Comparison of ENCODE assay signal across 16 mouse cellular contexts in the genomic region with DNA sequence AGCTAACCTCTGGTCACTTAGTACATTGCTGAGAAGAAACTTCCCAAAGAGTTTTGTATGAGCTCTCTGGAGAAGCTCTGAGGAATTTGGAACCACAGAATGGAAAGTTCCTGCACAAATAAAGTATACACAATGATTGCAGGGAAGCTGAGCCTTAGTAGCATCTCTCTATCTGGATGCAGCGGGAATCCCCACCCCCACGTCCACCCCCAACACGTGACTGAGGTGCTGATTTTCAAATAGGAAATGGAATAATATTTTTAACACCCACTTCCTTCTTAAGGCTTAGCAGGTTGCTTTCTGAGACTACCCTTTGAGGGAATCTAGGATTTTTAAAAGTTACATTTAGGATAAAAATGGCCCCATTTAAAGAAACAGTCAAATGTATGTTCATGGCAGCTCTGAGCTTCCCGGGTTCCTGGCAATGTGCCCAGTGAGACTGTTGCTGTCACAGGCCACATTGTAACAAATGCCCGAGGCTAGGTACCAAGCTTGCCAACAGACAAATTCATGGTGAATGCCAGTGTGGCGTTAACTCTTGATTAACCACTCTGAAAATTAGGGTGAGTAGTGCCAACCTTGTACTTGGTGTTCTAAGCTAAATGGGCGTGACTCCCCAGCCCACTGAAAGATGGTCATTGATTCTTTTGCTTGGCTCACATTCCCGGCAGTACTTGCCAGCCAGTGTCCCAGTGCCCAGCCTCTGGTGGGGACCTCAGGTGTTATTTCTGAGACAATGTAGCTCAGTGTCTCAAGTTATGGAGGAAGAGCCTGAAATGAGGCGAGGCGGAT. TPM values are rescaled to one million over a fixed set of nuclear protein-coding genes. Genes with fewer than 3 reads are reported as not detected.
A peak's percentile ranks its signal among the peaks of the same experiment; 100 is the strongest.
DNase-seq lines count a peak whose midpoint lies in the region; ATAC-seq lines count a peak whose summit lies in the region.
"Had no signal": no experiment of that assay in that cellular context is flagged by ENCODE, and none has a peak within 500 bp of the region (broad histone marks: within the 10 kb centered on the region; RNA-seq: fewer than 3 reads in every experiment).

No protein-coding gene starts in this region.

- ATAC-seq in forebrain, embryonic 11.5 days (replicated peaks; ENCODE audit: low FRiP score) = no peak
- no peak for ATAC-seq in midbrain, embryonic 14.5 days (ENCODE audit: low FRiP score, low TSS enrichment)
- no peak for ATAC-seq in intestine, embryonic 15.5 days
- no peak for ATAC-seq in megakaryocyte, adult 5-6 weeks (ENCODE audit: poor library complexity, severe bottlenecking)
- ATAC-seq: activated CD4-positive, CD25-positive, alpha-beta regulatory T cell, adult 4 months; CD4-positive, CD25-positive, alpha-beta regulatory T cell, adult 4 months; midbrain, embryonic 13.5 days had no signal

- WGBS in forebrain, embryonic 11.5 days = 84% methylated on average over 10 of the region's 10 CpGs
- WGBS in forebrain, embryonic 10.5 days = 92% methylated on average over 10 of the region's 10 CpGs
- 71% methylated on average over 10 of the region's 10 CpGs for WGBS in midbrain, embryonic 14.5 days
- WGBS in midbrain, embryonic 10.5 days = 88% methylated on average over 10 of the region's 10 CpGs
- 75% methylated on average over 10 of the region's 10 CpGs for WGBS in intestine, embryonic 15.5 days

- DNase-seq in forebrain, embryonic 11.5 days (ENCODE audit: low spot score) = peak; percentile 41
- DNase-seq in forebrain, embryonic 10.5 days (ENCODE audit: extremely low spot score, low spot score) = no peak
- DNase-seq in midbrain, embryonic 14.5 days = peak; percentile 87
- DNase-seq in midbrain, embryonic 10.5 days (ENCODE audit: low spot score) = no peak
- DNase-seq in cerebellum, adult 9-10 months = peak; percentile 45
- DNase-seq in kidney, postnatal 36 days = peak; percentile 60 to 69
- DNase-seq: gastrocnemius, adult 2 months had no signal

- H3K9ac ChIP-seq in forebrain, embryonic 11.5 days (ENCODE audit: low read length) = no peak overlapping the region
- H3K9ac ChIP-seq in midbrain, embryonic 14.5 days (replicated peaks; ENCODE audit: low read length) = no peak overlapping the region
- no peak overlapping the region for H3K9ac ChIP-seq in intestine, embryonic 15.5 days
- H3K9ac ChIP-seq: limb, embryonic 15.5 days; midbrain, embryonic 13.5 days had no signal

- H3K4me3 ChIP-seq in forebrain, embryonic 11.5 days (ENCODE audit: low read depth, low read length) = no peak overlapping the region
- no peak overlapping the region for H3K4me3 ChIP-seq in forebrain, embryonic 10.5 days
- no peak overlapping the region for H3K4me3 ChIP-seq in midbrain, embryonic 14.5 days (replicated peaks; ENCODE audit: low read depth, low read length)
- H3K4me3 ChIP-seq in midbrain, embryonic 10.5 days = no peak overlapping the region
- H3K4me3 ChIP-seq in intestine, embryonic 15.5 days (replicated peaks) = no peak overlapping the region
- H3K4me3 ChIP-seq: gastrocnemius, adult 2 months; limb, embryonic 15.5 days; midbrain, embryonic 13.5 days had no signal

- H3K27me3 ChIP-seq in forebrain, embryonic 11.5 days (ENCODE audit: control insufficient read depth, insufficient read depth, low read length) = no peaks in the 10 kb centered on the region
- peaks cover 10% of the 10 kb centered on the region for H3K27me3 ChIP-seq in forebrain, embryonic 10.5 days (ENCODE audit: poor library complexity, severe bottlenecking)
- no peaks in the 10 kb centered on the region for H3K27me3 ChIP-seq in midbrain, embryonic 14.5 days (ENCODE audit: control insufficient read depth, insufficient read depth, low read length)
- H3K27me3 ChIP-seq in midbrain, embryonic 10.5 days (ENCODE audit: low read depth, poor library complexity, severe bottlenecking) = peaks cover 5% of the 10 kb centered on the region
- no peaks in the 10 kb centered on the region for H3K27me3 ChIP-seq in intestine, embryonic 15.5 days (replicated peaks)
- H3K27me3 ChIP-seq: limb, embryonic 15.5 days; midbrain, embryonic 13.5 days had no signal

- H3K4me1 ChIP-seq in forebrain, embryonic 11.5 days (replicated peaks; ENCODE audit: control insufficient read depth, insufficient read depth, low read length) = no peaks in the 10 kb centered on the region
- no peaks in the 10 kb centered on the region for H3K4me1 ChIP-seq in forebrain, embryonic 10.5 days
- H3K4me1 ChIP-seq in midbrain, embryonic 14.5 days (ENCODE audit: control insufficient read depth, insufficient read depth, low read length) = peaks cover 8% of the 10 kb centered on the region; the same call in 1 of the 2 replicates
- no peaks in the 10 kb centered on the region for H3K4me1 ChIP-seq in midbrain, embryonic 10.5 days
- H3K4me1 ChIP-seq in intestine, embryonic 15.5 days (replicated peaks) = no peaks in the 10 kb centered on the region

- H3K9me3 ChIP-seq in forebrain, embryonic 11.5 days (ENCODE audit: control insufficient read depth, low read length) = no peaks in the 10 kb centered on the region
- H3K9me3 ChIP-seq in forebrain, embryonic 10.5 days = no peaks in the 10 kb centered on the region
- no peaks in the 10 kb centered on the region for H3K9me3 ChIP-seq in midbrain, embryonic 14.5 days (ENCODE audit: control insufficient read depth, low read length)
- H3K9me3 ChIP-seq in midbrain, embryonic 10.5 days (replicated peaks) = no peaks in the 10 kb centered on the region
- H3K9me3 ChIP-seq in intestine, embryonic 15.5 days = no peaks in the 10 kb centered on the region
- H3K9me3 ChIP-seq: limb, embryonic 15.5 days; midbrain, embryonic 13.5 days had no signal

- no peak overlapping the region for H3K27ac ChIP-seq in forebrain, embryonic 11.5 days (ENCODE audit: low read depth, low read length)
- no peak overlapping the region for H3K27ac ChIP-seq in forebrain, embryonic 10.5 days
- H3K27ac ChIP-seq in midbrain, embryonic 14.5 days (replicated peaks; ENCODE audit: low read depth, low read length) = no peak overlapping the region; the same call in 1 of the 2 replicates
- no peak overlapping the region for H3K27ac ChIP-seq in midbrain, embryonic 10.5 days (replicated peaks)
- H3K27ac ChIP-seq in intestine, embryonic 15.5 days = no peak overlapping the region
- H3K27ac ChIP-seq: gastrocnemius, adult 2 months; limb, embryonic 15.5 days; midbrain, embryonic 13.5 days had no signal

- H3K36me3 ChIP-seq in forebrain, embryonic 11.5 days (ENCODE audit: control insufficient read depth, insufficient read depth, low read length) = no peaks in the 10 kb centered on the region
- no peaks in the 10 kb centered on the region for H3K36me3 ChIP-seq in forebrain, embryonic 10.5 days (replicated peaks)
- H3K36me3 ChIP-seq in midbrain, embryonic 14.5 days (ENCODE audit: control insufficient read depth, insufficient read depth, low read length) = no peaks in the 10 kb centered on the region
- no peaks in the 10 kb centered on the region for H3K36me3 ChIP-seq in midbrain, embryonic 10.5 days
- no peaks in the 10 kb centered on the region for H3K36me3 ChIP-seq in intestine, embryonic 15.5 days
- H3K36me3 ChIP-seq: limb, embryonic 15.5 days; midbrain, embryonic 13.5 days had no signal

- H3K4me2 ChIP-seq in forebrain, embryonic 11.5 days (ENCODE audit: low read depth, low read length, severe bottlenecking) = no peak overlapping the region
- H3K4me2 ChIP-seq in midbrain, embryonic 14.5 days (ENCODE audit: low read length) = no peak overlapping the region
- H3K4me2 ChIP-seq in intestine, embryonic 15.5 days (replicated peaks) = no peak overlapping the region
- H3K4me2 ChIP-seq: limb, embryonic 15.5 days; midbrain, embryonic 13.5 days had no signal

RNA-seq across cellular contexts. Expression of gene Slc25a48, which starts 11.3 kb away (rescaled TPM):
- polyA plus RNA-seq in forebrain, embryonic 11.5 days (2014; fragmentation: Nextera tagmentation; extraction: Ambion mirVana) = not detected in 2 replicates
- not detected in 2 replicates for polyA plus RNA-seq in forebrain, embryonic 10.5 days (2016; fragmentation: Nextera tagmentation; extraction: Ambion mirVana)
- polyA plus RNA-seq in midbrain, embryonic 14.5 days (2014; fragmentation: Nextera tagmentation; extraction: Ambion mirVana) = 0.11 TPM in 1 of 2 replicates, not detected in the other
- polyA plus RNA-seq in midbrain, embryonic 10.5 days (2016; fragmentation: Nextera tagmentation; extraction: Ambion mirVana) = not detected in 2 replicates
- 0.10 and 0.13 TPM in 2 replicates for polyA plus RNA-seq in intestine, embryonic 15.5 days (2015; fragmentation: Nextera tagmentation; extraction: Ambion mirVana)
- not detected in 2 replicates for total RNA-seq in megakaryocyte, adult 5-6 weeks (2015)
- total RNA-seq in megakaryocyte, adult 5-6 weeks (2017) = not detected in 2 replicates
- total RNA-seq: gastrocnemius, adult 2 months had no signal
- polyA plus RNA-seq: activated CD4-positive, CD25-positive, alpha-beta regulatory T cell, adult 4 months; CD4-positive, CD25-positive, alpha-beta regulatory T cell, adult 4 months; midbrain, embryonic 13.5 days had no signal

RNA-seq across cellular contexts. Expression of gene Gm3045, which starts 23.0 kb away (rescaled TPM):
- polyA plus RNA-seq in forebrain, embryonic 11.5 days (2014; fragmentation: Nextera tagmentation; extraction: Ambion mirVana) = not detected in 2 replicates
- not detected in 2 replicates for polyA plus RNA-seq in forebrain, embryonic 10.5 days (2016; fragmentation: Nextera tagmentation; extraction: Ambion mirVana)
- not detected in 2 replicates for polyA plus RNA-seq in midbrain, embryonic 14.5 days (2014; fragmentation: Nextera tagmentation; extraction: Ambion mirVana)
- polyA plus RNA-seq in midbrain, embryonic 10.5 days (2016; fragmentation: Nextera tagmentation; extraction: Ambion mirVana) = not detected in 2 replicates
- polyA plus RNA-seq in intestine, embryonic 15.5 days (2015; fragmentation: Nextera tagmentation; extraction: Ambion mirVana) = not detected in 2 replicates
- not detected in 2 replicates for total RNA-seq in megakaryocyte, adult 5-6 weeks (2015)
- not detected in 2 replicates for total RNA-seq in megakaryocyte, adult 5-6 weeks (2017)
- total RNA-seq: gastrocnemius, adult 2 months had no signal
- polyA plus RNA-seq: activated CD4-positive, CD25-positive, alpha-beta regulatory T cell, adult 4 months; CD4-positive, CD25-positive, alpha-beta regulatory T cell, adult 4 months; embryonic facial prominence, embryonic 11.5 days; intestine, embryonic 14.5 days; midbrain, embryonic 13.5 days; thymus, postnatal 0 days had no signal

RNA-seq across cellular contexts. Expression of gene Il9, which starts 32.6 kb away (rescaled TPM):
- not detected in 2 replicates for polyA plus RNA-seq in forebrain, embryonic 11.5 days (2014; fragmentation: Nextera tagmentation; extraction: Ambion mirVana)
- polyA plus RNA-seq in forebrain, embryonic 10.5 days (2016; fragmentation: Nextera tagmentation; extraction: Ambion mirVana) = not detected in 2 replicates
- polyA plus RNA-seq in midbrain, embryonic 14.5 days (2014; fragmentation: Nextera tagmentation; extraction: Ambion mirVana) = not detected in 2 replicates
- not detected in 2 replicates for polyA plus RNA-seq in midbrain, embryonic 10.5 days (2016; fragmentation: Nextera tagmentation; extraction: Ambion mirVana)
- not detected in 2 replicates for polyA plus RNA-seq in intestine, embryonic 15.5 days (2015; fragmentation: Nextera tagmentation; extraction: Ambion mirVana)
- total RNA-seq in megakaryocyte, adult 5-6 weeks (2015) = not detected in 2 replicates
- total RNA-seq in megakaryocyte, adult 5-6 weeks (2017) = not detected in 2 replicates
- total RNA-seq: gastrocnemius, adult 2 months had no signal
- polyA plus RNA-seq: activated CD4-positive, CD25-positive, alpha-beta regulatory T cell, adult 4 months; CD4-positive, CD25-positive, alpha-beta regulatory T cell, adult 4 months; embryonic facial prominence, embryonic 11.5 days; intestine, embryonic 14.5 days; limb, embryonic 15.5 days; midbrain, embryonic 13.5 days had no signal

Comparison
In these comparisons a context has a peak if more than half of its experiments do, and no peak if none do; other contexts are left out.
1. DNase-seq: peak in forebrain, embryonic 11.5 days (single experiment), midbrain, embryonic 14.5 days (single experiment), cerebellum, adult 9-10 months (single experiment) and kidney, postnatal 36 days (2 of 2); none in forebrain, embryonic 10.5 days (single experiment) and midbrain, embryonic 10.5 days (single experiment).